Mouse (Mus musculus): ENCODE measurements around the gene Dcaf6. TPM values are rescaled to one million over a fixed set of nuclear protein-coding genes. Genes with fewer than 3 reads are reported as not detected.
A peak's percentile ranks its signal among the peaks of the same experiment; 100 is the strongest.
"Not testable (repeated sequence)": the region's sequence is repeated elsewhere in the genome, so short reads cannot be mapped to it uniquely, and the experiment has no call there.

Gene Dcaf6
- total RNA-seq, 2 experiments from 2014 or later = 32.0 to 35.0 TPM

DNA sequence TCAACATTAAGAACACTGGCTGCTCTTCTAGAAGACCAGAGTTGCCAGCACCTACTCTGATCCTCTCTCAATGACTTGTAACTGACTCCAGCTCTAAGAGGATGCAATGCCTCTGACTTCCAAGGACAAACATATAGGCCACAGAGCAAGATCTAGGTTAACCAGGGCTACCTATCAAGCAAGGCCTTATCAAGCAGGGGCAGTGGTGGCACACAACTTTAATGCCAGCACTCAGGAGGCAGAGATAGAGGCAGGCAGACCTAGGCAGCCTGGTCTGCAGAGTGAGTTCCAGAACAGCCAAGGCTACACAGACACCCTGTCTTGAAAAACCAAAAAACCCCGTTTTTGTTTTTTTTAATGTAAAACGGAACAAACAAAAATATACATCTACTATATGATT lies 34.0 kb downstream of the Dcaf6 start:
- no peak for DNase-seq

DNA sequence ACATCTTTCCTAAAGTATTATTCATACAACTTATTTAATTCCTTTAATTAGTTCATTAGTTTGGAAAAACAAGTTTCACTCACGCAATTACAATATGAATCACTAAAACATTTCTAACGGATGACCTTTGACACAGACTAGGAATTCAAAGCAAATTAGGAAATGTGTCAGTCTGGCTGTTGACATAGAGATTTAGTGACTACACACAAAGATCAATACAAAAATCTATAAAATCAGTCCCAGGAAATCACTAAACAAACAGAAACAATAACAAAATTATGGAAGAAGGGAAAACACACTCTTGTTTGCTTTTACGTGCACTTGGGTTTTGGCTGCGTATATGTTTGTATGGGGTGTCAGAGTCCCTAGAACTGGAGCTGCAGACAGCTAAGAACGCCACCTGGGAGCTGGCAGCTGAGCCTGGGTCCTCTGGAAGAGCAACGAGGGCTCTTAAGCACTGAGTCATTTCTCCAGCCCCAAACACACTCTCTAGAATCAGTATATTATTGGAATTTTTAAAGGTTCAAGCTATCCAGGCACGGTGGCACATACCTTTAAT lies 38.8 kb downstream of the Dcaf6 start:
- DNase-seq = no peak

DNA sequence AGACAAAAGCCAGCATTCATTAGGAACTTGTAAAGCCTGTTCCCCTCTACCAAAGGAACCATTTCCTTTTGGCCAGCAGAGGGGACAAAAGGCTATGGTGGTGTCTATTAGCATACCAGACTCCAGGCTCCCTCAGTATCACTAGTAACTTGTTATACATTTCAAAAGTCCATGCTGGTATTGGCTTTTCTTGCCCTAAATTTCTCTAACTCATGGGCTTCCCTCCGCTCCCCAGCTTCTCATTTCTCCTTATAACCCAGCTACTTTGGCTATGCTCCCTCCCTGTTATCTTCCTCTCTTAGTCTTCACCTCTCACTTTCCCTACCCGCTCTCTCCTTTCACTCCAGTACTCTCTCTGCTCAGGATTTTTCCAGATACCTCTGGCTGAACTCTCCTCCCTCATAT lies 63.9 kb downstream of the Dcaf6 start:
- no peak for DNase-seq

DNA sequence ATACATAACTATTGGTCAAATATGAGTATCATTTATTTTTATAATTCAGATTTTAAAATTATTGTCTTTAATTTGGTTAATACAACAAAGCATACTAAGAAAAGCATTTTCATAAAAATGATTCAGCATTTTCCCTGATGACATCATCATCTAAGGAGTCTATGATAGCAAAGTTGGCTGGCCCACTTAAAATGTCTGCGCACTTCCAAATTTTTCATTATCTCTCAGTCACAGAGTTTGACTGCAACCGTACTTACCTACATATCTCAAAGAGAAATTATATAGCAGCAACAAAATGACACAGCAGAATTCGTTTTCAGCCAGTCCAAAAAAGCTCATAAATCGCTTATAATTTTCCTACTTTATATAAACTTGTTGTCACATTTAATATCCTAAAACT lies 64.3 kb downstream of the Dcaf6 start:
- DNase-seq = no peak

DNA sequence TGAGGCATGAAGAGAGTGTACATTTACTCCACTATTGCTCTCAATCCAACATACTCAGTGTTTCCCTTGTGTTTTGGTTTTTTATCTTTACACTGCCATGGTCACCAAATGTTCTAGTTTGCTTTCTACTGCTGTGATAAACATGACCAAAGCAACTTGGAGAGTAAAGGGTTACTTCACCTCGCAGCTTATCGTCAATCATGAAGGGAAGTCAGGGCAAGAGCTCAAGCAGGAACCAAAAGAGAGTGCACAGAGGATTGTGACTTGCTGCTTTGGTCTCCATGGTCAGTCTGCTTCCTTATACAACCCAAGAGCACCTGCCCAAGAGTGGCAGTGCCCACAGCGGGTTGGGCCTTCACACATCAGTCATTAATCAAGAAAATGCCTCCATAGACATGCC lies 65.4 kb downstream of the Dcaf6 start:
- no peak for DNase-seq

DNA sequence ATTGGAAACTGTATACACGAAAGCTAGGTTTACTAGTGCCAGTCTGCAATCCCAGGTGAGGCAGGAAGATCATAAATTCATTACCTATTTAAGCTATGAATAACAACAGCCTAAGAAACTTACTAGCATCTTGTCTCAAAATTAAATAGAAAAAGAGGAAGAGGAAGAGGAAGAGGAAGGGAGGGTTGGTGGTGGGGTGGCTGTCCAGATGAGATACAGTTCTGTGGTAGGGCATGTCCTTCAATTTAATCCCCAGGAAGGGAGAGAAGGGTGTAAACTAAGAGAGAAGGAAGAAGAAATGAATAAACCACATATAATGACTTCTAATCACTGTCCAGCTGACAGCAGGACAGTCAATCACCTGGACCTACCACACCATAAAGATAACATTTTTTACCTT lies 67.2 kb downstream of the Dcaf6 start:
- DNase-seq = no peak

DNA sequence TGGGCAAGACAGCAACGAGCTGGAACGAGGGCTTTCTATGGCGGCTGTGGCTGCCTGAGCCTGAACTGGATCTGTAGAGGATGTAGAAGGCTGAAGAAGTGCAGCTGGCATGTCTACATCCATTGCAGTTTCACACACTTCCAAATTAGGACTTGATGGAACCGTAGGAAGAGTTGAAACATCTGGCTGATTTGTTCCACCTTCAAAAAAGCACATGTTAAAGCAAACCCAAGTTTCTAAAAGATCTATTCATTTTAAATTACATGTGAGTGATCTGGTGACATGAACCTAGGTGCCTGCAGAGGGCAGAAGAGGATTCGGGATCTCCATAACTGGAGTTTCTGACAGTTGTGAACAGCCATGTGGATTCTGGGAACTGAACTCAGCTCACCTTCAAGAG lies 71.6 kb downstream of the Dcaf6 start:
- peak; percentile 37 to 54 for DNase-seq

DNA sequence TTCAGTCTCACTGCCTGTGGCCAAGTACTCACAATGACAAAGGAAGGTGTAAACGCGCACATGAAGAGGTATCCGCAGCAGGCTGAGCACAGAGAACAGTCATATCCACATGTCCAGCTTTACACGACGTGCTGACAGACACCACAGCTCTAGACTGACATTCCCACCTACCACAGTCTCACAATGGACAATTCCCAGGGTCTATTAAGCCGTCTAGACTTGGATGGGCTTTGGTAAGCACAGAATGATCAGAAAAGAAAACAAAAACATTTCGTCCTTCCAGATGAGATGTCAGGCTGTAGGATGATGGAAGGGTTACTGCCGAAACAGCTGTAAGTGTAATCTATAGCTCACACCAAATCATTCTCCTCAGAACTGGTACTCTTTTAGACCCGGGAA lies 73.8 kb downstream of the Dcaf6 start:
- no peak for DNase-seq

DNA sequence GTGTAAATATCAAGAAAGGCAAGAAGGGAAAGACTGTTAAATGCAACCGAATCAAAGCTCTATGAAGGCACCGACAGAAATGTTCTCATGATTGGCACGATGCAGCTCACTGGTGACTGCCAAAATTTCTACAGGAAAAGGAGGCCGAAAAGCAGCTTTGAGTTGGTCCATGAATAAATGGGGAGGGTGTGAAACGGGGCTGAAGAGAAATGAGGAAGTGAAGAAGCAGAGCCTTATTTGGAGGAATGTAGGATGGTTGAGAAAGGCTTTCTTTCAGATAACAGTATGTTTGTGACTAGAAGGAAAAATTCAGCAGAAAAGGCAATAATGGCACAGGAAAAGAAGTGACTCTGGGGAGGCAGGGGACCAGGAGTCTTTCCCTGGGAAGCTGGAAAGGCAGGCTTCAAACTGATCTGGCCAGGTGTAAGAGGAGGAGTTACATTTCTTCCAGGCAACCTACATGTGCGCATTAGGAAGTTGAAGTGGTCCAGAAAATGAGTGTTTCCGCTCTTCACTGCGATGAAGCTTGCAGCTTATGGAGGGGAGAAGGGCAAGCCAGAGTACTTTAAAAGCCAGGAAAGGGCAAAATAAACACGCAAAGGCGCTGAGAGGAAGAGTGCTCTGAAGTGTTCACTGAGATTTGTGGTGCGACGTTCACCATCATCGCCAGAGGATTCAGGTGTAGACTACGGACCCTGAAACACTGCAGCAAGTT lies 74.3 kb downstream of the Dcaf6 start:
- no peak for DNase-seq

DNA sequence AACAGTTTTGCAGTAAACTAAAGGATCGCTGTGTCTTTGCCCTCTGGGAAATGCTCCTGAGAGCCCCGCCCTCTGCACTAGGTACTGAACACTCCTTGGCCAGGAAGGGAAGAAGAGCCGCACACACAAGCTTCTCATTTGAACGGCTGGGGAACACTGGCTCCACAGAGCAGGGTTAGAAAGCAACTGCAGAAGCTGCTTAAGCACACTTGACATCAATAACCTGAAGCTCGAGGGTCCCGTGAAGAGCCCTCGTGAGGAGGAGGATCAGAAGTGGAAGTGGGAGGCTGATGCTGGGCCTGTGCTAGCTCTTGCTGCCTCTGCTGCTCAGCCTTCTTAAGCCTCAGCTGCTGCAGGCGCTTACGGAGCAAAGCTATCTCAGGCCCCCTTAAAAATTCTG lies 86.4 kb downstream of the Dcaf6 start:
- no peak for DNase-seq

DNA sequence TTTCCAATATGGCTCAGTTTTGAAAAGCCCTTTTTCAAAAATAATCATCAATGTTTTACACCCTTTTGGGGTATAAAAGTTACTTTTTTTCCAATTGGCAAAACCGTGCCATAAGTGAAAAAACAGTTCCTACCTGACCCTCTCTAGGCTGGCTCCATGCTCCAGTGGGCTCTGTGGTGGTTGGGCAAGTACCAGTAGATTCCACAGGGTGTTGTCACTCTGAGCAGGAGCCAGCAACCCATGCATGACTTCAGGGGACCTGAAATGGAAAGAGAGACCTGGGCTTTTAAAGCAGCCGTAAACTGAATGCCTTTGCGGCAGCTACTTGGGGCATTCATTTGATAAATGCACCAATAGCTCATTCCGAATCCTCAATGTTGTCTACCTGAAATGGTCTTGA lies 89.3 kb downstream of the Dcaf6 start:
- DNase-seq = no peak

DNA sequence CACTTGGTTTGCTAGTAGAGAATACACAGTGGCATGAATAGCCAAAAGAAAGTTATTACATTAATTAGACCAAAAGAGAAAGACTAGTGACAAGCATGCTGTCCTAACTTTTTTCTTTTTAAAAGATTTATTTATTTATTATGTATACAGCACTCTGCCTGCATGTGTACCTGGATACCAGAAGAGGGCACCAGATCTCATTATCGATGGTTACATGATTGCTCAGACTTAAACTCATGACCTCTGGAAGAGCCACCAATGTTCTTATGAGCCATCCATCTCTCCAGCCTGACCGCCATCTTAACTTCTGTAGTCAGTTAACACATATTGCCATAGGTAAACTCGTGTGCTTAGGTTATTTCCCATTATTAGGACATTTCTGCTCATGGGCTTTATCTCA lies 95.2 kb downstream of the Dcaf6 start:
- DNase-seq = no peak

DNA sequence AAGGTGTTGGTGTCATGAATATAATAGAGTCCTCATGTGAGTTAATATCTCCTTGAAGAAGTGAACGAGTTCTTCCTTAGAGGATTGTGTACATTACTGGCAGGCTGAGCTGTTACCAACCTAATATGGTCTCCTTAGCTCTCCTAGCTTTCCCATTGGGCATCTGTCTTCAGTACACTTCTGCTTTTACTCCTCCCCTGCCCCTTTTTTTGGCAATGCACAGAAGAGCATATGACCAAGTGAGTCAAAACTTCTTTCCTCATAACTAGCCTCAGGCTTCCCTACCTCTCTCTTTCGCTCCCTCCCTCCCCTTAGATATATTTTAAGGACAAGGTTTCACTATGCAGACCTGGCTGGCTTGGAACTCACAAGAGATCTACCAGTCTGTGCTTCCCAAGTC lies 97.0 kb downstream of the Dcaf6 start:
- no peak for DNase-seq

DNA sequence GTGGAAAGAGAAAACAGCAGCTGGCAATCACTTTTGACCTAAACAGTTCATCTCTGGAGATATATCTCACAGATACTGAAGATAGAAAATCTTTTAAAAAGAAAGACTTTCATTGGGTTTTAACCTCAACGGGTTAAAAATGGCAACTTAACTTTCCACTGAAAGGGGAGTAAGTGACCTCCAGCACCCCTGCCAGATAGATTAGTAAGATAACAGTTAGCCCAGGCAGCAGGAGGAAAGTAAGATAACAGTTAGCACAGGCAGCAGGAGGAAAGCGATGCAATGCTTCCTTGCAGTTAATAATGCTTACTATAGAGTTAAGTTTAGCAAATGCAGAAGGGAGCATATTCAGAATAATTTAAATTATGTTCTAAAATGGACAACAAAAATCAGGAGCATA lies 103.9 kb downstream of the Dcaf6 start:
- no peak for DNase-seq

DNA sequence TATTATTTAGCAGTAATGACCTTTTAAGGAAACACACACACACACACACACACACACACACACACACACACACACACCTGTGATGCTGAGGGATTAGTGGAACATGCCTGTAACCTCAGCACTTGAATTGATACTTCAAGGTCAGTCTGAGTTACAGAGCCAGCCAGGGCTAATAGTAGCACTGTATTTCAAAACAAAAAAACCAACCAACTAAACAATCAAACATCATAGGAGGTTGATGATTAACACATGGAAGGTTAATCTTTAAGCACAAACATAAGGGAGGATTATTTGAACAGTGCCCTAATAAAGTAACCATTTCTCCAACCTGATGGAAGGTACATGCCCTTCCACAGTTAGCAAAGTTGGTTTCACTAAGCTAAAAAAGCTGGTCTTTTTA lies 111.6 kb downstream of the Dcaf6 start:
- DNase-seq = no peak

DNA sequence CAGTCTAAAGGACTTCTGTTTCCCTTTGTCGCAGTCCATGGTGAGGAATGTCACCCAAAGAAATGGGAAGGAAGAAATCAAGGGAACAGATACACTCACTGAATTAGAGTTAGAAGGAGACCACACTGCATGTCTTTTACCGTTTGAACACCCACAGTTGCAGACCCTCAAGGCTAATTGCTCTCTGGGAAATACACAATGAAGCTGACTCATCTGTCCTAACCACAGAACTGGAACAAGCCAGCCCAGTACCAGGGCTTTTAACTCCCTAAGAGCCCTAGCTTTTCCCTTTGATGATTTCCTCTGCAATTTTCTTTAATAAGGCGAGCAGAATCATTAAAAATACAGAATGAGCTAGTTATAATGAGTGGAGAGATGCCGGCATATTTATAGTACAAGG lies 115.8 kb downstream of the Dcaf6 start:
- peak; percentile 18 to 26 for DNase-seq

DNA sequence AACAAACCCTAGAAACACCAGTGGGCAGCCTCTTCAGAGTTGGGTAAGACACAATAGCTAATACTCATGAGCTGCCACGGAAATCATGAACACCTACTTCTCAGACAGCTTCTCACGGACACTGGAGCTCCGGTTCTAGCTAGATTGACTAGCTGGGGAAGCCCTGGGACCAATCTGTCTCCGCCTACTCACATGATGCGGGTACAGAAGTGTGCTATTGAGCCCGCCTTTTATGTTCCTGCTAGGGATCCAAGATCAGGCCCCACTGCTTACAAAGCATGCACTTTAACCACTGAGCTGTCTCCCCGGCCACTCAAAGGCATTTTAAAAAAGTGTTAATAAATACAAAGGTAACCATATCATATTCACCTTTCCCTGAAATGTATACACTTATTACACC lies 118.1 kb downstream of the Dcaf6 start:
- DNase-seq = no peak

DNA sequence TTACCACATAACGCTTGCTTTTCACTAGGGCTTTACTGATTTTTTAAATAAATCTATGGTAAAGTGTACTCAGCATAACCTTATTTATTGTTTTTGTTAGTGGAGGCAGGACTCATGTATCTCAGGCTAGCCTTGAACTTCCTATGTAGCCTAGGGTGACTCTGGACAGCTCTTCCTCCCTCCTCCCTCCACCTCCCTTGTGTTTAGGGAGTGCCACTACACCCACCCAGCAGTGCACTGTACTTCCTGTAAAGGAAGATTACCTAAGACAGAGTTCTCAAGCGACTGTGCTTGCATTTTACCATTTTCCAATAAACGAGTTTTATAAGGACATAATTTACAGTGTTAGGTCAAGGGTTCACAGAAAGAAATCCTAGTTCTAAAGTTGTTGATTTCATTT lies 127.5 kb downstream of the Dcaf6 start:
- DNase-seq = no peak

DNA sequence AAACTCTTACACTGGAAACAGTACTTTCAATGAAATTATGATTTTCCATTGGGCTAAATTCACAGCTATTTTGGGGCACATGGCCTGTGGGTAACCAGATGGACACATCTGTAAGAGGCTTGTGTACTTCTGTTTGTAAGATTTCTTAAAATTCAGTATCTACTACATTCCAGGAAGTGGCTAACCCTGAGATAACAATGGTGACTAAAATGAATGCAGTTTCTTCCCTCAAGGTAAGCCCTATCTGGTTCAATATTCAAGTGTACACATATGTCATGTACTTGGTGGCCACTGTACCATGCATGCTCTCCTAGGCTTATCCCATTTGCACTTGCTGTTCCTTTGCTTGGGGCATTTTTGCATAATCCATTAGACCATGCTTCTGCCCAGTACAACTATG lies 129.4 kb downstream of the Dcaf6 start:
- DNase-seq = no peak

DNA sequence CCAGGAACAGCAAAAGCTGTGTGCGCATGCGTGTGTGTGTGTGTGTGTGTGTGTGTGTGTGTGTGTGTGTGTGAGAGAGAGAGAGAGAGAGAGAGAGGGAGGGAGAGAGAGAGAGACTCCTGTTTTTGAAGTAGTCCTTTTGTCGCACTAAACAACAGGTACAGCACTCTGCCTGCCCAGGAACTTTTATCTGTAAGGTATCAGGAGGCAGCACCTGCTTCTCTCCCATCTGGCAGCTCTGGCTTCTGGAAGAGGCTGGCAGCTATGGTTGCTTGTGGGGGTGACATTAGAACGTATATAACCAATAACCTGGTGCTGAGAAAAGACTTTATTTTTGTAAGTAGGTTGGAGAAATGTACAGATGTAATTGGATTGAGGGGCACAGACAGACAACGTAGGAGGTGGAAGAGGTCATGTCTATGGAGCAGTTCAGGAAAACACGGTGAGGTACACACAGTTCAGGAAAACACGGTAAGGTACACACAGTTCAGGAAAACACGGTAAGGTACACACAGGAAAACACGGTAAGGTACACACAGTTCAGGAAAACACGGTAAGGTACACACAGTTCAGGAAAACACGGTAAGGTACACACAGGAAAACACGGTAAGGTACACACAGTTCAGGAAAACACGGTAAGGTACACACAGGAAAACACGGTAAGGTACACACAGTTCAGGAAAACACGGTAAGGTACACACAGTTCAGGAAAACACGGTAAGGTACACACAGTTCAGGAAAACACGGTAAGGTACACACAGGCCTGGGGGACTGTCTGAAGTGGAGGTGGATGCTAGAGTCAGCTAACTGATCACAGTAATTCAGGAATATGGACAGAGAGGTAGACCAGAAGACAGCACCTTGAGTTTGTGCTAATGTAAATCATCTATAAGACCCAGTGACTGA lies 131.6 kb downstream of the Dcaf6 start:
- not testable (repeated sequence) for DNase-seq

DNA sequence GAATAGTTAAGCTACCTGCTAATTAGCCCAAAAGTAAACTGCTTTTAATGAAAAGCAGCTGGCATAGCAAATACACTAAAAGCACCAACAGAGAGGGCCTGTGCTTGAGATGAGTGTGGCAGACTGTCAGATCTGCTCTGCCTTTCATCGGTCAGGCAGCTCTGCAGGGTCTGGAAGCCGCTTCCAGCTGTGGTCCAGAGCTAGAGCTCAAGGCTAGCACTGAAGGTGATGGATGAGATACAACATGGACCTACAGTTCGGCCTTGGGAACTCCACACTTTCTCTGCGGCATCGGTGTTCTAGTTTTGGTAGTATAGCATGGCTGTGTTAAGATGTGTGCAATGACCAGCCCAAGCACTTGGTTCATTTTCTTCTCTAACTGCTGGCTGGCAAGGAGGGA lies 132.4 kb downstream of the Dcaf6 start:
- DNase-seq = peak; percentile 24 to 55

DNA sequence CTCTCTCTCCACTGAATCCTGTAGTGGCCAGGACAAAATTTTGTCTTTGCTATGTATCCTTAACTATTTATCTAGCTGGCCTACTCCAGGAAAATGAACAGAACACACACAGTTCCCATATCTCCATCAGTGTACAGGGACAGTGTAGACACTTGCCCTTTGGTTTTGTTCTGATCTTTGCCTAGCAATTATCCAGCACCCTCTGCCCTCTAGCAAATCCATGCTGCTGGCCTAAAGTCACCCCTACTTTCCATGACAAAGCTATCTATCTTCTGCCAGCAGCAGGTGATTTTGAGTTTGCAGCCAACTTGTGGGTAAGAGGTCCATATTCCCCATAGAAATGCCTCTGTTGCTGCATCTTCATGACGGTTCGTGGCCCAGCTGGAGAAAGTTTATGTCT lies 132.9 kb downstream of the Dcaf6 start:
- no peak for DNase-seq

DNA sequence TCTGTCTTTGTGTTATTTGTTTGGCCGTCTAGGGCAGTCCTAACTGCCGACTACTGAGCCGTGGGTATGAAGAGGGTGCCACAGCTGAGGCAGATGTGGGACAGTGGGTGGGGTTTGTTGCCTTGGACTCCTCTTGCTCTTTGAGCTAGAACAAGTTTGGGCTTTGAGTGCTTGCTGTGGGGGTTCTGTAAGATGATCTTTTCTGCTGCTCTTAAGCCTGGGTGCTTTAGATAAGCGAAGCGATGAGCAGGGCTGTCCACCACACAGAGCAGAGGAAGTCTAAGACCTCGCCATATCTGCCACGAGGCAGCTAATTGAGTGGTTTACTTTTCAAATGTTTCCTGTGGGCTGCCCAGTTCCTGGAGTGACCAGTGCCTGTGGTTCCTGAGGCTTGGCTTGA lies 137.3 kb downstream of the Dcaf6 start:
- DNase-seq = no peak
